8 mouse cellular contexts compared by ENCODE assay signal in genomic region chr11:74723357-74724234, GRCm38 (mm10). TPM values are rescaled to one million over a fixed set of nuclear protein-coding genes. Genes with fewer than 3 reads are reported as not detected.
DNase-seq lines count a peak whose midpoint lies in the region; ATAC-seq lines count a peak whose summit lies in the region.

No protein-coding gene starts in this region.

- no peaks in the 10 kb centered on the region for H3K27me3 ChIP-seq in heart, embryonic 14.5 days (ENCODE audit: control insufficient read depth, insufficient read depth, low read length)
- no peaks in the 10 kb centered on the region for H3K27me3 ChIP-seq in liver, embryonic 13.5 days
- no peaks in the 10 kb centered on the region for H3K27me3 ChIP-seq in stomach, embryonic 16.5 days (ENCODE audit: control insufficient read depth, insufficient read depth, low read length)

- peak overlapping the region; percentile 95 to 99 for H3K27ac ChIP-seq in heart, embryonic 14.5 days (replicated peaks in 1 of 2; ENCODE audit: control insufficient read depth in 1 of 2, insufficient read depth in 1 of 2, low read depth in 2 of 2, low read length in 2 of 2)
- peak overlapping the region; percentile 99 for H3K27ac ChIP-seq in liver, embryonic 13.5 days
- peak overlapping the region; percentile 99 for H3K27ac ChIP-seq in stomach, embryonic 16.5 days (ENCODE audit: low read length)

- H3K9me3 ChIP-seq in heart, embryonic 14.5 days (ENCODE audit: control insufficient read depth, low read length): no peaks in the 10 kb centered on the region
- H3K9me3 ChIP-seq in liver, embryonic 13.5 days (replicated peaks): no peaks in the 10 kb centered on the region
- no peaks in the 10 kb centered on the region for H3K9me3 ChIP-seq in stomach, embryonic 16.5 days (replicated peaks; ENCODE audit: control insufficient read depth, low read length)

- peak; percentile 78 for ATAC-seq in erythroid progenitor cell, adult 5-6 weeks (replicated peaks; ENCODE audit: low FRiP score, poor library complexity, severe bottlenecking)
- ATAC-seq in heart, embryonic 14.5 days (ENCODE audit: insufficient number of reproducible peaks, insufficient read depth, low FRiP score, low read depth): peak; percentile 80
- peak; percentile 79 for ATAC-seq in liver, embryonic 13.5 days (ENCODE audit: low read depth)
- peak; percentile 87 for ATAC-seq in stomach, embryonic 16.5 days (ENCODE audit: insufficient read depth, low FRiP score)

- peak overlapping the region; percentile 90 for H3K4me2 ChIP-seq in heart, embryonic 14.5 days (ENCODE audit: low read length)
- peak overlapping the region; percentile 91 for H3K4me2 ChIP-seq in liver, embryonic 13.5 days
- H3K4me2 ChIP-seq in stomach, embryonic 16.5 days (ENCODE audit: low read depth, low read length): peak overlapping the region; percentile 86

- peaks cover 0 to 34% of the 10 kb centered on the region in 2 experiments; a peak in 3 of 4 replicates for H3K4me1 ChIP-seq in heart, embryonic 14.5 days (ENCODE audit: control insufficient read depth in 2 of 2, insufficient read depth in 2 of 2, low read length in 2 of 2)
- peaks cover 45% of the 10 kb centered on the region for H3K4me1 ChIP-seq in liver, embryonic 13.5 days (replicated peaks)
- H3K4me1 ChIP-seq in stomach, embryonic 16.5 days (ENCODE audit: control insufficient read depth, insufficient read depth, low read length): peaks cover 14% of the 10 kb centered on the region

- H3K4me3 ChIP-seq in heart, embryonic 14.5 days (ENCODE audit: control insufficient read depth in 1 of 2, insufficient read depth in 1 of 2, low read depth in 1 of 2, low read length in 2 of 2): peak overlapping the region; percentile 92 to 97
- H3K4me3 ChIP-seq in liver, embryonic 13.5 days (replicated peaks): peak overlapping the region; percentile 98
- H3K4me3 ChIP-seq in stomach, embryonic 16.5 days (replicated peaks; ENCODE audit: low read length): peak overlapping the region; percentile 100

- DNase-seq in CD4-positive helper T cell, adult 2 months (ENCODE audit: low read depth, low spot score): peak; percentile 94
- DNase-seq in brain, embryonic 18.5 days (ENCODE audit: low read depth, low spot score): peak; percentile 75
- DNase-seq in kidney, postnatal 14 days: peak; percentile 91
- DNase-seq in liver, embryonic 13.5 days: peak; percentile 80
- DNase-seq in neural tube, embryonic 10.5 days (ENCODE audit: extremely low spot score, low spot score): peak; percentile 89

- H3K36me3 ChIP-seq in heart, embryonic 14.5 days (ENCODE audit: control insufficient read depth, insufficient read depth, low read length): no peaks in the 10 kb centered on the region
- H3K36me3 ChIP-seq in liver, embryonic 13.5 days: no peaks in the 10 kb centered on the region
- no peaks in the 10 kb centered on the region for H3K36me3 ChIP-seq in stomach, embryonic 16.5 days (ENCODE audit: control insufficient read depth, insufficient read depth, low read length)

- peak overlapping the region; percentile 100 for H3K9ac ChIP-seq in heart, embryonic 14.5 days (ENCODE audit: low read length)
- H3K9ac ChIP-seq in liver, embryonic 13.5 days: peak overlapping the region; percentile 98
- H3K9ac ChIP-seq in stomach, embryonic 16.5 days (ENCODE audit: low read length): peak overlapping the region; percentile 99

- WGBS in heart, embryonic 14.5 days: under 1% methylated on average over 51 of the region's 75 CpGs
- 0% methylated on average over 51 of the region's 75 CpGs for WGBS in liver, embryonic 13.5 days (ENCODE audit: insufficient replicate concordance)
- WGBS in stomach, embryonic 16.5 days: under 1% methylated on average over 54 of the region's 75 CpGs

RNA-seq across cellular contexts. Expression of gene Pafah1b1, which starts 0.9 kb away (rescaled TPM):
- total RNA-seq in erythroid progenitor cell, adult 5-6 weeks (2015; ENCODE audit: low replicate concordance): 71.7 and 86.5 TPM in 2 replicates
- total RNA-seq in erythroid progenitor cell, adult 5-6 weeks (2017; ENCODE audit: low replicate concordance): 70.0 and 99.2 TPM in 2 replicates
- polyA plus RNA-seq in heart, embryonic 14.5 days (2014; fragmentation: Nextera tagmentation; extraction: Ambion mirVana): 66.6 and 71.4 TPM in 2 replicates
- polyA plus RNA-seq in liver, embryonic 13.5 days (2015; fragmentation: Nextera tagmentation; extraction: Ambion mirVana): 38.9 and 49.9 TPM in 2 replicates
- polyA plus RNA-seq in stomach, embryonic 16.5 days (2015; fragmentation: Nextera tagmentation; extraction: Ambion mirVana): 30.9 and 35.7 TPM in 2 replicates

RNA-seq across cellular contexts. Expression of gene Mettl16, which starts 47.0 kb away (rescaled TPM):
- total RNA-seq in erythroid progenitor cell, adult 5-6 weeks (2015; ENCODE audit: low replicate concordance): 2.5 and 5.0 TPM in 2 replicates
- 3.1 and 5.4 TPM in 2 replicates for total RNA-seq in erythroid progenitor cell, adult 5-6 weeks (2017; ENCODE audit: low replicate concordance)
- polyA plus RNA-seq in heart, embryonic 14.5 days (2014; fragmentation: Nextera tagmentation; extraction: Ambion mirVana): 20.3 and 21.4 TPM in 2 replicates
- 34.8 and 40.3 TPM in 2 replicates for polyA plus RNA-seq in liver, embryonic 13.5 days (2015; fragmentation: Nextera tagmentation; extraction: Ambion mirVana)
- polyA plus RNA-seq in stomach, embryonic 16.5 days (2015; fragmentation: Nextera tagmentation; extraction: Ambion mirVana): 39.6 and 41.8 TPM in 2 replicates

Comparison
In these comparisons a context has a peak if more than half of its experiments do, and no peak if none do; other contexts are left out.
1. Peak in every context shown above with its lines: DNase-seq, ATAC-seq, H3K4me3 ChIP-seq and H3K27ac ChIP-seq.